Mouse (Mus musculus) hindbrain, embryonic 16.5 days (tissue): ENCODE results near the gene Tbpl2. TPM values are rescaled to one million over a fixed set of nuclear protein-coding genes. Genes with fewer than 3 reads are reported as not detected.

Experiments
- ATAC-seq: fragments of 200-750 bp; cut with Nextera tagmentation; 2 replicates; pipeline ENCODE4 v1.8.0; 2017; ENCODE audit warnings: moderate TSS enrichment, moderate library complexity
- H3K27ac ChIP-seq: fragments of 300-500 bp; sonication (generic); 2 replicates; pipeline ENCODE4 v1.5.1; 2014; ENCODE audit warnings: low read depth, mild to moderate bottlenecking, control low read depth, low read length, moderate library complexity
- H3K27me3 ChIP-seq: fragments of 300-500 bp; sonication (generic); replicated peaks from 2 replicates; pipeline ENCODE4 v1.6.1; 2014; ENCODE audit warnings: low read length; ENCODE audit not compliant: control insufficient read depth, insufficient read depth
- H3K36me3 ChIP-seq: fragments of 300-500 bp; sonication (generic); 2 replicates; pipeline ENCODE4 v1.6.1; 2014; ENCODE audit warnings: mild to moderate bottlenecking, low read length, moderate library complexity, mixed read lengths; ENCODE audit not compliant: control insufficient read depth, insufficient read depth
- H3K4me1 ChIP-seq: fragments of 300-500 bp; sonication (generic); 2 replicates; pipeline ENCODE4 v1.6.1; 2014; ENCODE audit warnings: low read depth, low read length; ENCODE audit not compliant: control insufficient read depth, insufficient read depth
- H3K4me2 ChIP-seq: fragments of 300-500 bp; sonication (generic); 2 replicates; pipeline ENCODE4 v1.6.1; 2014; ENCODE audit warnings: mild to moderate bottlenecking, low read length, control low read depth, moderate library complexity
- H3K4me3 ChIP-seq: fragments of 300-500 bp; sonication (generic); 2 replicates; pipeline ENCODE4 v1.5.1; 2014; ENCODE audit warnings: mild to moderate bottlenecking, low read length, control low read depth, moderate library complexity
- H3K9ac ChIP-seq: fragments of 300-500 bp; sonication (generic); 2 replicates; pipeline ENCODE4 v1.6.1; 2014; ENCODE audit warnings: low read depth, mild to moderate bottlenecking, control low read depth, low read length, moderate library complexity
- H3K9me3 ChIP-seq: fragments of 300-500 bp; sonication (generic); 2 replicates; pipeline ENCODE4 v1.6.1; 2014; ENCODE audit warnings: mild to moderate bottlenecking, low read length, moderate library complexity; ENCODE audit not compliant: control insufficient read depth
- WGBS: fragments of 180-500 bp; shearing (Covaris S2); extraction: QIAGEN DNeasy Blood & Tissue Kit; methylation state at CpG from one replicate; pipeline ENCODE4 v1.1.7; 2014; 5-methylcytosine and 5-hydroxymethylcytosine counted together
- polyA plus RNA-seq: library from polyadenylated mRNA; unstranded; fragments of >200 nt; fragmentation: Nextera tagmentation; extraction: Ambion mirVana; gene quantifications from 2 replicates; pipeline ENCODE4 v1.2.1, GENCODE M21; 2015

Gene Tbpl2
- polyA plus RNA-seq, result not detected in 2 replicates

GRCm38 (mm10) chr2:24096495-24096894 is at the start of gene Tbpl2:
Gene Tbpl2, minus strand, starts transcription at chr2:24096595.
- H3K27ac ChIP-seq, result no peak within 1 kb of the TSS
- H3K4me3 ChIP-seq, result no peak within 1 kb of the TSS
- no peak within 1 kb of the TSS for H3K4me2 ChIP-seq
- no peaks in the 10 kb centered on the region for H3K9me3 ChIP-seq
- H3K36me3 ChIP-seq, result no peaks in the 10 kb centered on the region
- no peaks in the 10 kb centered on the region for H3K4me1 ChIP-seq
- no peak for ATAC-seq
- no peaks in the 10 kb centered on the region for H3K27me3 ChIP-seq
- 83% methylated on average over 4 of the region's 4 CpGs for WGBS
- H3K9ac ChIP-seq, result no peak within 1 kb of the TSS

GRCm38 (mm10) chr2:24134373-24134772 is 38.0 kb upstream of the Tbpl2 start:
- Histone ChIP-seq H3K4me2 (no peak overlapping the region), H3K4me3 (no peak overlapping the region), H3K27me3 (no peaks in the 10 kb centered on the region), H3K9me3 (no peaks in the 10 kb centered on the region), H3K36me3 (no peaks in the 10 kb centered on the region), H3K9ac (no peak overlapping the region), H3K27ac (no peak overlapping the region), H3K4me1 (no peaks in the 10 kb centered on the region)
- ATAC-seq, result no peak
- 94% methylated on average over 1 of the region's 1 CpGs for WGBS

- no peaks in the 10 kb centered on the region for H3K9me3 ChIP-seq
- H3K4me2 ChIP-seq, result no peak overlapping the region
- no peak overlapping the region for H3K4me3 ChIP-seq
- no peaks in the 10 kb centered on the region for H3K27me3 ChIP-seq
- no peaks in the 10 kb centered on the region for H3K36me3 ChIP-seq
- H3K27ac ChIP-seq, result no peak overlapping the region
- H3K9ac ChIP-seq, result no peak overlapping the region
- no peaks in the 10 kb centered on the region for H3K4me1 ChIP-seq
- no peak for ATAC-seq
Measured at GRCm38 (mm10) chr2:24109085-24109484, 12.7 kb upstream of the Tbpl2 start.

GRCm38 (mm10) chr2:24103619-24104289 is 7.4 kb upstream of the Tbpl2 start:
- H3K4me1 ChIP-seq, result no peaks in the 10 kb centered on the region
- H3K4me3 ChIP-seq, result no peak overlapping the region
- no peaks in the 10 kb centered on the region for H3K27me3 ChIP-seq
- ATAC-seq, result no peak
- H3K4me2 ChIP-seq, result no peak overlapping the region
- H3K9ac ChIP-seq, result no peak overlapping the region
- H3K36me3 ChIP-seq, result no peaks in the 10 kb centered on the region
- no peak overlapping the region for H3K27ac ChIP-seq
- WGBS, result 86% methylated on average over 4 of the region's 4 CpGs
- H3K9me3 ChIP-seq, result no peaks in the 10 kb centered on the region

GRCm38 (mm10) chr2:24090921-24091320 is 5.5 kb downstream of the Tbpl2 start:
- no peak for ATAC-seq
- H3K4me3 ChIP-seq, result no peak overlapping the region
- H3K4me1 ChIP-seq, result no peaks in the 10 kb centered on the region
- H3K9me3 ChIP-seq, result no peaks in the 10 kb centered on the region
- no peak overlapping the region for H3K27ac ChIP-seq
- H3K36me3 ChIP-seq, result no peaks in the 10 kb centered on the region
- H3K4me2 ChIP-seq, result no peak overlapping the region
- 82% methylated on average over 1 of the region's 1 CpGs for WGBS
- no peaks in the 10 kb centered on the region for H3K27me3 ChIP-seq
- H3K9ac ChIP-seq, result no peak overlapping the region

DNA sequence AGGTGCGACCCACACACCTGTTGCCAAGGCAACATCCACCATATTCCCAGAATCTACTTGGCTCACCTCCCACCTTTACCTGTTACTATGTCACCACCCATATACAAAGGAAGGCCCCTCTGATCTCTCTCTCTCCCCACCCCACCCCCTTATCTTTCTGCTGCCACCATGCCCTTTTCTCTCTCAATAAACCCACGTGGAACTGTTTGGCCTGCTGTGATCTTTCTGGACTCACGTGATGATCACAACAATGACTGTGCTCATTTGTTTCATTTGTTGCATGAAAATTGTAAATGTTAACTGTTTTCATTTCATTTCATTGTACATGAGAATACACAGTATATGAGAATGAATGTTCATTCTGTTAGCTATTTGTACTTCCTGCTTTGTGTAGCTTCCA is 45.9 kb downstream of the Tbpl2 start:
- 77% methylated on average over 3 of the region's 3 CpGs for WGBS

DNA sequence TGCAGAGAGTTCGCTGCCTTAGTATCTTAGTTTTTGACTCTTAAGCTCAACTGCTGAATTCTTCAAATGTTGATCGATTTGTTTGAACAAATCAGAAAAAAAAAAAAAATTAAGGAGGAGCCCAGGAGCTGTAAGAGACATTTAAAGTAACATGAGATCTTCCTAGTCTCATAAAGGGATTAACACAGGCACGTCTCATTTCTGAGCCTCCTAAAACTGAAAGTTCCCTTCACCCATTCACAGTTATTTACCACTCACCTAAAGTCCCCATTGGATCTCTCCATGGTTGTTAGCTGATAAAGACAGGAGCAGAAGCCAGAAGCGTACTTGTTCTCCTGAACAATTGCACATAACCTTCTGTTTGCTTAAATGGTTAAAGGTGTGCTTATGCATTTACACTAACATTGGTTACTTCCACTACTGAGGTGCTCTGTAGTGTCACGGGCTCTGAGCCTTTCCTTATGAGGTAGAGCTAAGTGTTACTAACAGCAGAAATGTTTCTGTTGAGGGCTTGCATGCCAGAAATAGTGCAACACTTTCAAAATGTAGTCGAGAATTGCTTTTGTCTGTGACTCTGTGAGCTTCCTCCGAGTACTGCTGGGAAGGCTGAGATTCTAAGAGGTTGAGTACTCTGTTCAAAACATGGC is 46.9 kb downstream of the Tbpl2 start, which contains the start of gene Hnmt:
Gene Hnmt (minus strand): TSS at position 51 of the 647 bp plus-strand sequence.
- peak within 1 kb of the TSS; percentile 70 for H3K4me2 ChIP-seq
- no peak for ATAC-seq
- H3K9me3 ChIP-seq, result no peaks in the 10 kb centered on the region
- H3K9ac ChIP-seq, result peak within 1 kb of the TSS; percentile 67
- peak within 1 kb of the TSS; percentile 49 for H3K4me3 ChIP-seq
- WGBS, result 53% methylated on average over 7 of the region's 7 CpGs
- peaks cover 3% of the 10 kb centered on the region; the same call in 1 of the 2 replicates for H3K4me1 ChIP-seq
- H3K36me3 ChIP-seq, result no peaks in the 10 kb centered on the region
- H3K27me3 ChIP-seq, result no peaks in the 10 kb centered on the region
- peak within 1 kb of the TSS; percentile 85 for H3K27ac ChIP-seq

More for the DNA sequence above, 45.9 kb downstream of the Tbpl2 start:
- no peaks in the 10 kb centered on the region for H3K27me3 ChIP-seq
- H3K4me2 ChIP-seq, result no peak overlapping the region
- no peaks in the 10 kb centered on the region for H3K36me3 ChIP-seq
- ATAC-seq, result no peak
- no peak overlapping the region for H3K4me3 ChIP-seq
- H3K9me3 ChIP-seq, result no peaks in the 10 kb centered on the region
- peaks cover 3% of the 10 kb centered on the region; the same call in 1 of the 2 replicates for H3K4me1 ChIP-seq
- H3K27ac ChIP-seq, result no peak overlapping the region
- no peak overlapping the region for H3K9ac ChIP-seq

GRCm38 (mm10) chr2:24048480-24049097 is 47.8 kb downstream of the Tbpl2 start:
- WGBS, result 7% methylated on average over 16 of the region's 16 CpGs
- Histone ChIP-seq H3K36me3 (no peaks in the 10 kb centered on the region), H3K4me1 (peaks cover 3% of the 10 kb centered on the region; the same call in 1 of the 2 replicates), H3K9ac (peak overlapping the region; percentile 67), H3K9me3 (no peaks in the 10 kb centered on the region), H3K27me3 (no peaks in the 10 kb centered on the region), H3K4me2 (peak overlapping the region; percentile 70), H3K4me3 (peak overlapping the region; percentile 49), H3K27ac (peak overlapping the region; percentile 85)
- peak; percentile 95 for ATAC-seq
